Mouse (Mus musculus): Measurements from ENCODE around the gene Zc3h15. TPM values are rescaled to one million over a fixed set of nuclear protein-coding genes. Genes with fewer than 3 reads are reported as not detected.

Gene Zc3h15
- polyA plus RNA-seq (2012; rRNA removed), result 63.0 and 97.1 TPM in 2 replicates
- 110 and 125 TPM in 2 replicates for polyA plus RNA-seq (2014; fragmentation: Nextera tagmentation; extraction: Ambion mirVana)

DNA sequence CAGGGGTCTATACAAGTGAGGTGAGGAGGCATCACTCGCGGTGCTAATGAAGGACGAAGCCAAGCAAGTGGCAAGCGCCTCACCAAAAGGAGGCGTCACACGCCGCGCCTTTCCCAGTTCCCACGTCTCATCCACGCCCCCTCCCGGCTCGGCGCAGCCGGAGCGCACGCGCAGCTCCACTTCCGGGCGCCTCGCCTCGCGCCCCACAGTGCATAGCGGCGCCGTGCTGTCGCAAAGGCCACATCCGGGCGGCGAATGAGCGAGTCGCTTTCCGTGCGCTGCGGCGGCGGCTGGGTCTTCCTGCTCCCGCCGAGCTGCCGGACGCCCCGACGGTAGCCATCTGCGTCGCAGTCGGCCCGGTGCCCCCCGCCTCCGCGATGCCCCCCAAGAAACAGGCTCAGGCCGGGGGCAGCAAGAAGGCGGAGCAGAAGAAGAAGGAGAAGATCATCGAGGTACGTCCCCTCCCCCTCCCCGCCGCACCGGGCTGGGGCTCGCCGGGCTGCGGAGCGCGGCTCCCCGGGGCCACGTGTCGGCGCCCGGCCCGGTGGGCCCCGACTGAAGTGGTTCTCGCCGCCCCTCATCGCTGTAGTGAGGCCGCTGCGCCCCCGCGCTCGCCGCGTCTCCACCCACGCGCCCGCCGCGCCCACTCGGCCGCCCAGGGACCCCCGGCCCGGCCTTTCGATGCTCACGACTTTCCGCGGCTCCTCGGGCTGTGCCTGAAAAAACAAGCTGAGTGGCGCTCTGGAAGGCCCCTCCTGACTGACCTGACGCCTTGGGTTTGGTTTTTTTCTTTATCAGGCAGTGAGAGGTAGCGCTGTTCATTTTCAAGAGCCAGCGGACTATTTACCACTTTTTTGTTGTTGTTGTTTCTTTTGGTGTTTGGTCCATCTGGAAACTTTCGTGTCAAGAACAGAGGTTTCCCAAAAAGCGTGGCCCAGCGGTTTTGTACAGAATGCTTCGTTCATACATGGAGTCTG lies at the start of gene Zc3h15:
Gene Zc3h15, plus strand, starts transcription at position 160 of the 977 bp plus-strand sequence.
- H3K27ac ChIP-seq (replicated peaks; ENCODE audit: low read depth, low read length), result peak within 1 kb of the TSS; percentile 80
- H3K4me1 ChIP-seq (ENCODE audit: control insufficient read depth, insufficient read depth, low read length), result peaks cover 12% of the 10 kb centered on the region
- H3K9me3 ChIP-seq (ENCODE audit: control insufficient read depth, low read length), result no peaks in the 10 kb centered on the region
- peak within 1 kb of the TSS; percentile 94 for H3K9ac ChIP-seq (ENCODE audit: low read depth, low read length, severe bottlenecking)
- no peaks in the 10 kb centered on the region for H3K36me3 ChIP-seq (ENCODE audit: control insufficient read depth, insufficient read depth, low read length)
- peak; percentile 99 for ATAC-seq (ENCODE audit: low FRiP score, low read depth)
- peak within 1 kb of the TSS; percentile 79 for H3K4me3 ChIP-seq (replicated peaks; ENCODE audit: low read length)
- DNase-seq (ENCODE audit: low spot score), result peak; percentile 93
- 0 out of 2 replicates have a peak, but pooled peaks have one; percentile 26 for TF ChIP-seq POLR2A (IDR thresholded peaks at IDR 0.05; ENCODE audit: borderline replicate concordance, extremely low read depth, insufficient read depth, insufficient read length)
- H3K27me3 ChIP-seq (ENCODE audit: control insufficient read depth, insufficient read depth, low read length), result no peaks in the 10 kb centered on the region
- under 1% methylated on average over 67 of the region's 100 CpGs for WGBS
- peak within 1 kb of the TSS; percentile 76 for H3K4me2 ChIP-seq (replicated peaks; ENCODE audit: low read depth, low read length, severe bottlenecking)

DNA sequence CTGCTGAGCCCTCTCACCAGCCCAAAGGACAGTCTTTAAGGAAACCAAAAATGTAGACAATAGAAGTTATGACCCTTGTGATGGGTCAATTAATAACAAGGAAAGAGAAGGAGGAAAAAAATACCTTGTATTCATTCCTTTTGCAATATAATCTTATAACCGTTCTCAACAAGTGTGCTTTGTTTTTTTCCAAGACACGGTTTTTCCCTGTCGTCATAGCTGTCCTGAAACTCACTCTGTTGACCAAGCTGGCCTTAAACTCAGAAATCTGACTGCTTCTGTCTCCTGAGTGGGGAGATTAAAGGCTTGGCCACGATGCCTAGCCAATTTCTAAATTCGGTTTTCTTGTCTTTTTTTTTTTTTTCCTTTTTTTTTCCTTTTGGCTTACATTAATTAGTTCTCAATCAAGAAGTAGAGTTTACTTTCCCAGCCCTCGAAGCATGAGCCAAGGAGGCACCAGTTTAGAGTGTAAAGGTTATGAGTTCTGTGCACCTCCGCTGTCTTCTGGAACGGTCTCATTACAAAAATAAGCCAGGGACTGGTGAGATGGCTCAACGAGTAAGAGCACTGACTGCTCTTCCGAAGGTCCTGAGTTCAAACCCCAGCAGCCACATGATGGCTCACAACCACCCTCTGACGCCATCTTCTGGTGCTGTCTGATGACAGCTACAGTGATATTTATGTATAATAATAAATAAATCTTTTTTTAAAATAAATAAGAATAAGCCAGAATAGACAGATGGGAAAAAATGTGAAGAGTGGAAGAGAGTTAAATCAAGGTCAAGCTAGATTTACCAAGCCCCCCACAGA lies 23.5 kb upstream of the Zc3h15 start:
- H3K4me3 ChIP-seq (replicated peaks; ENCODE audit: low read length), result no peak overlapping the region
- H3K9ac ChIP-seq (ENCODE audit: low read depth, low read length, severe bottlenecking), result no peak overlapping the region
- ATAC-seq (ENCODE audit: low FRiP score, low read depth), result no peak
- H3K27ac ChIP-seq (replicated peaks; ENCODE audit: low read depth, low read length), result no peak overlapping the region
- H3K4me1 ChIP-seq (ENCODE audit: control insufficient read depth, insufficient read depth, low read length), result no peaks in the 10 kb centered on the region
- WGBS, result 88% methylated on average over 11 of the region's 11 CpGs
- TF ChIP-seq POLR2A (IDR thresholded peaks at IDR 0.05; ENCODE audit: borderline replicate concordance, extremely low read depth, insufficient read depth, insufficient read length), result no peak
- no peak for DNase-seq (ENCODE audit: low spot score)
- H3K27me3 ChIP-seq (ENCODE audit: control insufficient read depth, insufficient read depth, low read length), result no peaks in the 10 kb centered on the region
- no peaks in the 10 kb centered on the region for H3K36me3 ChIP-seq (ENCODE audit: control insufficient read depth, insufficient read depth, low read length)
- H3K9me3 ChIP-seq (ENCODE audit: control insufficient read depth, low read length), result no peaks in the 10 kb centered on the region
- H3K4me2 ChIP-seq (replicated peaks; ENCODE audit: low read depth, low read length, severe bottlenecking), result no peak overlapping the region

DNA sequence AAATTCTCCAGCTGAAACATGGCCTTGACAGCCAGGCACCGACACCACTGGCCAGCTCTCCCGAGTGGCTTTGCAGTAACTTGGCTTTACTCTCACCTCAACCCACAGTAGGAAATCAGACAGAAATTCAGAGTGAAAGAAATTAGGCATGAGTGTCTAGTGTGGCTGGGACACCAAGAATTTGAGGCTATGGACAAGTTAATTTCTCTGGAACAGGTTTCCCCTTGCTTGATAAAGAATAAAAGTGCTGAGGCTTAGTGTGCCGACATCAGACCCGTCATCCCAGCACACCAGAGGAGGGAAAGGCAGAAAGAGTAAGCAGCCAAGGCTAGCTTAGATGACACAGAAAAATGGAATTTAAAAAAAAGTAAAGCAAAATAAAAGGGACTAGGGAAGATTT lies 22.7 kb upstream of the Zc3h15 start:
- TF ChIP-seq POLR2A (IDR thresholded peaks at IDR 0.05; ENCODE audit: borderline replicate concordance, extremely low read depth, insufficient read depth, insufficient read length), result no peak
- Histone ChIP-seq H3K4me1 (ENCODE audit: control insufficient read depth, insufficient read depth, low read length) (no peaks in the 10 kb centered on the region), H3K36me3 (ENCODE audit: control insufficient read depth, insufficient read depth, low read length) (no peaks in the 10 kb centered on the region), H3K9ac (ENCODE audit: low read depth, low read length, severe bottlenecking) (no peak overlapping the region), H3K27ac (replicated peaks; ENCODE audit: low read depth, low read length) (no peak overlapping the region), H3K27me3 (ENCODE audit: control insufficient read depth, insufficient read depth, low read length) (no peaks in the 10 kb centered on the region), H3K4me2 (replicated peaks; ENCODE audit: low read depth, low read length, severe bottlenecking) (no peak overlapping the region), H3K4me3 (replicated peaks; ENCODE audit: low read length) (no peak overlapping the region), H3K9me3 (ENCODE audit: control insufficient read depth, low read length) (no peaks in the 10 kb centered on the region)
- ATAC-seq (ENCODE audit: low FRiP score, low read depth) (no peak), DNase-seq (ENCODE audit: low spot score) (no peak)
- WGBS, result 84% methylated on average over 4 of the region's 4 CpGs

DNA sequence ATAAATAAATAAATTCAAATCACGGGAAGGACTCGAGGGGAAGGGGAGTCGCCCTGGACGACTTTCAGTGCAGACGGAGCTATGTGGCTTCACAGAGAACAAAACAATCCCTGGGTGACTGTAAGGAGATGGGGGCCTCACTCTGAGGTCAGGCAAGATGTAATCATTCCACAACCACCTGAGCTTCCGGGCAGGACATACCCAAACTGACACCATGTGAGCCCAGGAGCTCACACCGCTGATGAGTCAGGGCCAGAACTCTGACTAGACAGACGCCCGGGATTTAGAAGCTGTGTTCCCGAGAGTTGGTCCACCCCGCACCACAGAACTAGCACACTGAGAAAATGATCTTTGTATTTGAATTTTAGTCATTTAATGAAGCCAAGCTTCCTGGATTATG lies 21.4 kb upstream of the Zc3h15 start:
- Histone ChIP-seq H3K27me3 (ENCODE audit: control insufficient read depth, insufficient read depth, low read length) (no peaks in the 10 kb centered on the region), H3K9me3 (ENCODE audit: control insufficient read depth, low read length) (no peaks in the 10 kb centered on the region), H3K4me3 (replicated peaks; ENCODE audit: low read length) (no peak overlapping the region), H3K4me1 (ENCODE audit: control insufficient read depth, insufficient read depth, low read length) (no peaks in the 10 kb centered on the region), H3K27ac (replicated peaks; ENCODE audit: low read depth, low read length) (no peak overlapping the region), H3K9ac (ENCODE audit: low read depth, low read length, severe bottlenecking) (no peak overlapping the region), H3K36me3 (ENCODE audit: control insufficient read depth, insufficient read depth, low read length) (no peaks in the 10 kb centered on the region), H3K4me2 (replicated peaks; ENCODE audit: low read depth, low read length, severe bottlenecking) (no peak overlapping the region)
- WGBS, result 33% methylated on average over 11 of the region's 11 CpGs
- ATAC-seq (ENCODE audit: low FRiP score, low read depth), result no peak
- no peak for DNase-seq (ENCODE audit: low spot score)
- no peak for TF ChIP-seq POLR2A (IDR thresholded peaks at IDR 0.05; ENCODE audit: borderline replicate concordance, extremely low read depth, insufficient read depth, insufficient read length)

DNA sequence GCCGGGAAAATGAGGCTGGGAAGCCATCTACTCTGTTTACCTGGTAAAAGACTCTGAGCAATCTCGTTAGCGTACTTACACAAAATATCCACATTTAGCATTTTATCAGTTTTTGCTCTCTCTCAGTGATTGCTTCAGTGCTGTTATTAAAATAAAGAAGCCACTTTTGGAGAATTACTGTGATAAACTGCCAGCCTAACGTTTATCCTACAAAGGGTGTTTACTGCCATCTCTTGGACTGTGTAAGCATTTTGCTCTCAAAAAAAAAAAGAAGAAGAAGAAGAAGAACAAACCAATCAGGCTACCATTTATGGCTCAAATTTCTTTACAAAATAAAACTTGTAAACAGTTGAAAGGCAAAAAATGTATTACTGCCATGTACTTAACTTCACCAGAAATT lies 20.2 kb upstream of the Zc3h15 start:
- H3K27me3 ChIP-seq (ENCODE audit: control insufficient read depth, insufficient read depth, low read length), result no peaks in the 10 kb centered on the region
- H3K27ac ChIP-seq (replicated peaks; ENCODE audit: low read depth, low read length), result no peak overlapping the region
- H3K4me3 ChIP-seq (replicated peaks; ENCODE audit: low read length), result no peak overlapping the region
- no peak overlapping the region for H3K9ac ChIP-seq (ENCODE audit: low read depth, low read length, severe bottlenecking)
- DNase-seq (ENCODE audit: low spot score), result no peak
- no peaks in the 10 kb centered on the region for H3K36me3 ChIP-seq (ENCODE audit: control insufficient read depth, insufficient read depth, low read length)
- TF ChIP-seq POLR2A (IDR thresholded peaks at IDR 0.05; ENCODE audit: borderline replicate concordance, extremely low read depth, insufficient read depth, insufficient read length), result no peak
- H3K9me3 ChIP-seq (ENCODE audit: control insufficient read depth, low read length), result no peaks in the 10 kb centered on the region
- 49% methylated on average over 4 of the region's 4 CpGs for WGBS
- H3K4me2 ChIP-seq (replicated peaks; ENCODE audit: low read depth, low read length, severe bottlenecking), result no peak overlapping the region
- ATAC-seq (ENCODE audit: low FRiP score, low read depth), result no peak
- no peaks in the 10 kb centered on the region for H3K4me1 ChIP-seq (ENCODE audit: control insufficient read depth, insufficient read depth, low read length)
